Mouse (Mus musculus) CH12.LX (cell line): Measurements from ENCODE around the gene Tbc1d10a. TPM values are rescaled to one million over a fixed set of nuclear protein-coding genes. Genes with fewer than 3 reads are reported as not detected.

Experiments
- DNase-seq: peaks from one replicate; pipeline ENCODE4 v3.0.0-alpha.2; 2013; ENCODE audit errors: extremely low read depth
- H3K27ac ChIP-seq: 2 replicates; pipeline ENCODE4 v1.5.1; 2012; ENCODE audit warnings: low read depth, mild to moderate bottlenecking, control low read depth, moderate library complexity; ENCODE audit not compliant: insufficient read depth
- H3K27me3 ChIP-seq: replicated peaks from 2 replicates; pipeline ENCODE3; 2012; ENCODE audit warnings: inconsistent platforms
- H3K36me3 ChIP-seq, 2 experiments: replicated peaks in 1 of 2; 2 replicates each; pipeline versions ENCODE3 to v1.6.1; 2012; ENCODE audit warnings: inconsistent platforms in 1 of 2, low read length in 1 of 2, mild to moderate bottlenecking in 1 of 2, mixed read lengths in 1 of 2, moderate library complexity in 1 of 2; ENCODE audit not compliant: control insufficient read depth in 1 of 2, insufficient read depth in 1 of 2
- H3K4me1 ChIP-seq, 2 experiments: 2 replicates each; pipeline ENCODE4 v1.6.1; 2012; ENCODE audit warnings: inconsistent platforms in 1 of 2, moderate library complexity in 1 of 2; ENCODE audit not compliant: insufficient read depth in 2 of 2, control insufficient read depth in 1 of 2
- H3K4me2 ChIP-seq: 2 replicates; pipeline ENCODE4 v1.6.1; 2012; ENCODE audit warnings: low read depth, mild to moderate bottlenecking, control low read depth; ENCODE audit not compliant: poor library complexity, insufficient read depth, severe bottlenecking
- H3K4me3 ChIP-seq, 3 experiments: fragments of 150-350 bp in 1 of 3; sonication (generic) in 1 of 3; replicated peaks in 1 of 3; 2 replicates each; pipeline versions ENCODE3 to v1.5.1; 2011 to 2012; ENCODE audit warnings: low read depth in 2 of 3, low read length in 2 of 3, mild to moderate bottlenecking in 2 of 3, moderate library complexity in 2 of 3, control low read depth in 1 of 3, improper control_type of control experiment in 1 of 3, inconsistent platforms in 1 of 3, mixed read lengths in 1 of 3; ENCODE audit not compliant: poor library complexity in 1 of 3
- H3K79me2 ChIP-seq: replicated peaks from 2 replicates; pipeline ENCODE4 v1.6.1; 2012; ENCODE audit warnings: mild to moderate bottlenecking, moderate library complexity; ENCODE audit not compliant: control insufficient read depth, poor library complexity, insufficient read depth, severe bottlenecking; ENCODE audit errors: extremely low read depth
- H3K9ac ChIP-seq: 2 replicates; pipeline ENCODE4 v1.6.1; 2012; ENCODE audit warnings: low read depth, mild to moderate bottlenecking, control low read depth, moderate library complexity; ENCODE audit not compliant: insufficient read depth
- H3K9me3 ChIP-seq: replicated peaks from 2 replicates; pipeline ENCODE3; 2012; ENCODE audit warnings: low read length, inconsistent platforms, mixed read lengths
- BHLHE40 ChIP-seq: IDR thresholded peaks from 2 replicates; pipeline ENCODE4 v1.6.1; 2011; ENCODE audit warnings: mild to moderate bottlenecking, low read depth, low read length, improper control_type of control experiment
- CHD2 ChIP-seq: IDR thresholded peaks from 2 replicates; pipeline ENCODE4 v1.6.1; 2011; ENCODE audit warnings: low read length, improper control_type of control experiment
- CTCF ChIP-seq, 2 experiments: IDR thresholded peaks in 1 of 2; conservative IDR thresholded peaks in 1 of 2; 2 replicates each; pipeline ENCODE4 v1.5.1; 2011 to 2012; ENCODE audit warnings: low read depth in 2 of 2, low read length in 2 of 2, improper control_type of control experiment in 1 of 2, inconsistent platforms in 1 of 2, mild to moderate bottlenecking in 1 of 2, moderate library complexity in 1 of 2
- E2F4 ChIP-seq: IDR thresholded peaks from 2 replicates; pipeline ENCODE4 v1.6.1; 2011; ENCODE audit warnings: low read depth, low read length, improper control_type of control experiment; ENCODE audit not compliant: insufficient replicate concordance
- EP300 ChIP-seq: IDR thresholded peaks from 2 replicates; pipeline ENCODE4 v1.6.1; 2011; ENCODE audit warnings: low read length, improper control_type of control experiment
- ETS1 ChIP-seq: conservative IDR thresholded peaks from 2 replicates; pipeline ENCODE4 v1.6.1; 2012; ENCODE audit warnings: low read depth, mild to moderate bottlenecking, inconsistent platforms, low read length, improper control_type of control experiment, moderate library complexity
- GABPA ChIP-seq: IDR thresholded peaks from 2 replicates; pipeline ENCODE4 v1.6.1; 2012; ENCODE audit warnings: low read depth, low read length, improper control_type of control experiment, inconsistent platforms; ENCODE audit not compliant: insufficient replicate concordance
- JUND ChIP-seq: conservative IDR thresholded peaks from 2 replicates; pipeline ENCODE4 v1.6.1; 2011; ENCODE audit warnings: low read depth, low read length, improper control_type of control experiment
- MAX ChIP-seq: IDR thresholded peaks from 2 replicates; pipeline ENCODE4 v1.6.1; 2011; ENCODE audit warnings: low read length, improper control_type of control experiment
- MAZ ChIP-seq: IDR thresholded peaks from 2 replicates; pipeline ENCODE4 v1.6.1; 2012; ENCODE audit warnings: low read depth, mild to moderate bottlenecking, inconsistent platforms, low read length, improper control_type of control experiment, moderate library complexity
- MXI1 ChIP-seq: IDR thresholded peaks from 2 replicates; pipeline ENCODE4 v1.6.1; 2011; ENCODE audit warnings: mild to moderate bottlenecking, low read depth, low read length, improper control_type of control experiment
- NRF1 ChIP-seq: IDR thresholded peaks from 2 replicates; pipeline ENCODE4 v1.6.1; 2014; ENCODE audit warnings: low read depth, mild to moderate bottlenecking, inconsistent platforms, low read length, improper control_type of control experiment, moderate library complexity
- PAX5 ChIP-seq: IDR thresholded peaks from 2 replicates; pipeline ENCODE4 v1.6.1; 2012; ENCODE audit warnings: low read length, inconsistent platforms, mixed read lengths
- POLR2A ChIP-seq: IDR thresholded peaks from 2 replicates; pipeline ENCODE4 v1.6.1; 2011; ENCODE audit warnings: low read depth, mild to moderate bottlenecking, improper control_type of control experiment, low read length
- POLR2AphosphoS2 ChIP-seq: IDR thresholded peaks from 2 replicates; pipeline ENCODE4 v1.6.1; 2011; ENCODE audit warnings: low read depth, low read length, improper control_type of control experiment
- RAD21 ChIP-seq: IDR thresholded peaks from 2 replicates; pipeline ENCODE4 v1.6.1; 2011; ENCODE audit warnings: low read depth, mild to moderate bottlenecking, low read length, improper control_type of control experiment, moderate library complexity
- RCOR1 ChIP-seq: conservative IDR thresholded peaks from 2 replicates; pipeline ENCODE4 v1.6.1; 2012; ENCODE audit warnings: low read depth, mild to moderate bottlenecking, inconsistent platforms, low read length, improper control_type of control experiment
- SIN3A ChIP-seq: IDR thresholded peaks from 2 replicates; pipeline ENCODE4 v1.6.1; 2012; ENCODE audit warnings: low read length, improper control_type of control experiment, inconsistent platforms
- SMC3 ChIP-seq: IDR thresholded peaks from 2 replicates; pipeline ENCODE4 v1.6.1; 2011; ENCODE audit warnings: low read depth, low read length, improper control_type of control experiment
- TBP ChIP-seq: conservative IDR thresholded peaks from 2 replicates; pipeline ENCODE4 v1.6.1; 2011; ENCODE audit warnings: low read depth, low read length, improper control_type of control experiment
- UBTF ChIP-seq: IDR thresholded peaks from 2 replicates; pipeline ENCODE4 v1.6.1; 2012; ENCODE audit warnings: low read depth, mild to moderate bottlenecking, inconsistent platforms, low read length, improper control_type of control experiment, moderate library complexity
- USF2 ChIP-seq: conservative IDR thresholded peaks from 2 replicates; pipeline ENCODE4 v1.6.1; 2011; ENCODE audit warnings: low read depth, low read length, improper control_type of control experiment
- ZMIZ1 ChIP-seq: IDR thresholded peaks from 2 replicates; pipeline ENCODE4 v1.6.1; 2012; ENCODE audit warnings: low read depth, mild to moderate bottlenecking, inconsistent platforms, low read length, improper control_type of control experiment
- ZNF384 ChIP-seq: IDR thresholded peaks from 2 replicates; pipeline ENCODE4 v1.6.1; 2012; ENCODE audit warnings: low read depth, low read length, improper control_type of control experiment, inconsistent platforms
- dilution Hi-C: fragments of 300-500 bp; cut with MboI; formaldehyde crosslinking; loops from 2 replicates; pipeline ENCODE4 v1.14.3; 2020; ENCODE audit warnings: low sequenced_read_pairs; ENCODE audit not compliant: extremely low pct_unique_long_range_greater_than_20kb, extremely low pct_ligation_motif_present
- in situ Hi-C: fragments of 300-500 bp; cut with MboI; formaldehyde crosslinking; loops from 3 replicates; pipeline ENCODE4 v1.14.3; 2019; ENCODE audit warnings: low sequenced_read_pairs, low pct_ligation_motif_present, low pct_unique_long_range_greater_than_20kb, mixed read lengths
- polyA plus RNA-seq: library from polyadenylated mRNA; unstranded; fragments of >175 nt; gene quantifications from 2 replicates; pipeline ENCODE4 v1.2.1, GENCODE M21; 2012; ENCODE audit warnings: low read depth; ENCODE audit not compliant: insufficient read length
- total RNA-seq, 2 experiments: library from RNA; depleted of rRNA; stranded (reverse); fragments of 300-350 nt in 1 of 2; fragments of >200 nt in 1 of 2; gene quantifications; 2 replicates each; pipeline ENCODE4 v1.2.3; 2012 to 2014

Tbc1d10a gene
- total and polyA plus RNA-seq, 3 experiments, result 30.3 to 33.9 (median 33.5) TPM

GRCm38 (mm10) chr11:4222046-4222950, 35.7 kb downstream of the Tbc1d10a start (continued):
- no peak for TF ChIP-seq POLR2AphosphoS2
- TF ChIP-seq, all 38 proteins: peak for 17

- DNase-seq, result no peak
These were observed 37.0 kb downstream of the Tbc1d10a start for GRCm38 (mm10) chr11:4223393-4224188.

GRCm38 (mm10) chr11:4224223-4224622, 37.6 kb downstream of the Tbc1d10a start:
- Histone ChIP-seq H3K4me1 (peaks cover 23 to 49% of the 10 kb centered on the region in 2 experiments), H3K36me3 (peaks cover 0 to 6% of the 10 kb centered on the region in 2 experiments), H3K27me3 (no peaks in the 10 kb centered on the region), H3K9ac (no peak overlapping the region), H3K9me3 (no peaks in the 10 kb centered on the region), H3K4me3 (no peak overlapping the region), H3K4me2 (no peak overlapping the region), H3K79me2 (no peaks in the 10 kb centered on the region), H3K27ac (no peak overlapping the region)
- dilution Hi-C loops, result no loop called here
- in situ Hi-C loops, result loop anchor here (5.0 kb wide), 1 partner anchor 33 kb away; the partner anchor contains the start of gene Lif
- no peak for DNase-seq
- no peak for TF ChIP-seq E2F4
- no peak for TF ChIP-seq SIN3A
- TF ChIP-seq GABPA, result no peak
- no peak for TF ChIP-seq JUND
- no peak for TF ChIP-seq PAX5
- no peak for TF ChIP-seq RAD21
- no peak for TF ChIP-seq MXI1
- TF ChIP-seq CTCF (conservative IDR thresholded peaks at IDR 0.05 in 1 of 2, IDR thresholded peaks at IDR 0.05 in 1 of 2; ENCODE audit: low read depth in 2 of 2, low read length in 2 of 2), result no peak
- no peak for TF ChIP-seq ZNF384
- TF ChIP-seq CHD2, result no peak
- no peak for TF ChIP-seq ETS1
- no peak for TF ChIP-seq POLR2A

More at GRCm38 (mm10) chr11:4223393-4224188, 37.0 kb downstream of the Tbc1d10a start:
- Histone ChIP-seq H3K4me3 (no peak overlapping the region), H3K27me3 (no peaks in the 10 kb centered on the region), H3K79me2 (no peaks in the 10 kb centered on the region), H3K9me3 (no peaks in the 10 kb centered on the region), H3K9ac (no peak overlapping the region), H3K36me3 (peaks cover 0 to 3% of the 10 kb centered on the region in 2 experiments), H3K4me1 (peaks cover 23 to 55% of the 10 kb centered on the region in 2 experiments), H3K27ac (no peak overlapping the region), H3K4me2 (no peak overlapping the region)
- in situ Hi-C loops (loop anchor here (5.0 kb wide), 1 partner anchor 34 kb away; the partner anchor contains the start of gene Lif), dilution Hi-C loops (no loop called here)
- no peak for TF ChIP-seq POLR2AphosphoS2
- no peak for TF ChIP-seq MAX
- TF ChIP-seq ZMIZ1, result no peak
- TF ChIP-seq EP300, result no peak
- no peak for TF ChIP-seq MAZ
- TF ChIP-seq RAD21, result no peak
- no peak for TF ChIP-seq NRF1
- TF ChIP-seq ZNF384, result no peak
- TF ChIP-seq BHLHE40, result no peak
- TF ChIP-seq RCOR1, result no peak
- no peak for TF ChIP-seq UBTF
- no peak for TF ChIP-seq USF2
- TF ChIP-seq MXI1, result no peak
- no peak for TF ChIP-seq ETS1
- TF ChIP-seq SMC3, result no peak
- TF ChIP-seq TBP, result no peak
